Mouse (Mus musculus): Measurements from ENCODE around the gene Arpc3.

GRCm38 (mm10) chr5:122458066-122458465 is 66.4 kb downstream of the Arpc3 start:
- TF ChIP-seq POLR2A (IDR thresholded peaks at IDR 0.05; ENCODE audit: insufficient read length, low read depth) (no peak), POLR2AphosphoS2 (IDR thresholded peaks at IDR 0.05; ENCODE audit: insufficient read length, low read depth) (no peak), MYOD1 (IDR thresholded peaks at IDR 0.05; ENCODE audit: control insufficient read depth in 1 of 3, insufficient read length in 2 of 3, low read depth in 2 of 3) (no peak), TCF12 (IDR thresholded peaks at IDR 0.05; ENCODE audit: insufficient read depth, poor library complexity, severe bottlenecking) (no peak), CEBPB (IDR thresholded peaks at IDR 0.05; ENCODE audit: insufficient read depth, poor library complexity, severe bottlenecking) (no peak), SRF (IDR thresholded peaks at IDR 0.05; ENCODE audit: control insufficient read depth, insufficient read length, low read depth) (no peak), USF1 (IDR thresholded peaks at IDR 0.05; ENCODE audit: low read depth) (no peak), E2F4 (IDR thresholded peaks at IDR 0.05; ENCODE audit: insufficient read depth) (no peak)

Measured in myocyte (in vitro differentiated cells).